Mouse (Mus musculus): Measurements from ENCODE around the gene Wfdc5. TPM values are rescaled to one million over a fixed set of nuclear protein-coding genes. Genes with fewer than 3 reads are reported as not detected.

The Wfdc5 gene
- 0.38 TPM for polyA plus RNA-seq (2017; shearing (Covaris generic))

DNA sequence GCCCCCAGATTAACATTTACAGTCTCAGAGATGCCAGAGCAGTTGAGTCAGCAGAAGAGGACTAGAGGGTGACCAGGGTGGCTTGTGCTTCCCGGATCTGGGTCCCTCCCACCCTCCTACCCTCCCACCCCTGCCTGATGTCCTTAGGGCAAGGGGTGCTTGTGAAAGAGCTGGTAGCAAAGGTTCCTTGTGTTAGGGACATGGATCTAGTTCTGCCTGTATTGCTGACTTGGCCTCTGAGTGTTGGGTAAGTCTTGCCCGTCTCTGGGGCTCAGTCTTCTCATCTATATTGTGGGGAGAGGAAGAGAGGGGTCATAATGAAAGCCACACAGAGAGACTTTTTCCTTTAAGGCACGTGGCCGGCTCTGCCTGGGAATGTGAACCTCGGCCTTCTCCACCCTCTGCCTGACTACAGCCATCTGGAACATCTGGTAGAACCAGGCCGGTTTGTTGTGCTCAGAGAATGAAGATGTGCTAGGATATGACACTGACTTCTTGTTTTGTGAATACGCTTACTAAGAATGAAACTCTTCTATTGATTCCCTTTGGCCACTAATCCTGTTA lies at the start of gene Wfdc5:
Gene Wfdc5, minus strand, starts transcription at position 51 of the 564 bp plus-strand sequence.

DNA sequence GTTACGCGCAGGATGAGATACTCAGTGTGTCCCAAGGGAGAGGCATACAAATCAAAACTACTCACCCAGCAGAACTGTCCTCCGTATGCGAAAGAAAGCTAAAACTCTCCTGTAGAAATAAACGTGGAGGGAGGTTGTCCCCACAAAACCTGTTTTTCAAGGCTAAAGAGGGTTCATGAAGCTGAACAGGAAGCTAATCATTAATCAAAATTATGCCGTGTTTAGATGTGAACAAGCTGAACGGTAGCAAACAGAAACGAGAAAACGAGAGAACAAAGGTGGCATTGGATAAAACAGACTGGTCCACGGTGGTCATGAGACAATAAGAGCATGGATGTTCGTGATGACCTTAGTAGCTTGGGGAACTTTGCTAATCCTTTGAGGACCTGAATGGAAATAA lies 39.0 kb upstream of the Wfdc5 start, which contains the start of gene Wfdc15b:
Gene Wfdc15b, minus strand, starts transcription at position 139 of the 400 bp plus-strand sequence.

DNA sequence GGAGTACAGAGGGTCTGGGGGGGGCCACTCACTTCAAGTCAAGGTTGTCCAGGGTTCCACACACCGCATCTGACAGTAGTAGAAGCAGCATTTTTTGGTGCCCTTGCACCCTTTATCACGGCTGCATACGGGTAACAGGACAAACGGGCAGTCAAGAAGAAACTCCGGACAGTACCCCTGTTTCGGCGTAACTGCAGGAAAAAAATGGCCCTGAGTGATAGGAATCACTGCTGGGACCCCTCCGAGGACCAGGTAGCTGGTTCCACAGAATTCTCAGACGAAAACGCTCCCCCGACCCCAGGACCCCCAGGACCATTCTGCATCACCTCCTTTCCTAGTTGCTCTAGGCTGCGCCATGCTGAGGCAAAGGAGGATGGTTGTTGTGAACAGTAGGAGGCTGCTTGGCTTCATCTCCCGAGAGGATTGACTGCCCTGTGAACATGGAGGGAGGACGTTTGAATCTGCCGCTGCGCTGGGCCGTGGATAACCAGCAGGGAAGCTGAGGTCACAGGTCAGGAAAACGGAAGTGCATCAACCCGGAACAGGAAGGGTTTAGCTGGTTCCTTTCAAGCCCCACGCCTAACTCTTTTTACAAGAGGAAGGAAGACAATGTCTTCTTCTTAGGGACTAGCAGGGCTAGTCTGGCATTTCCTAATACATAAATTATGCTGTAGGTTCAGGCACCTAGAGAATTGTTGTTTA lies 17.2 kb upstream of the Wfdc5 start, which contains the start of gene Wfdc15a:
Gene Wfdc15a, minus strand, starts transcription at position 505 of the 702 bp plus-strand sequence.

DNA sequence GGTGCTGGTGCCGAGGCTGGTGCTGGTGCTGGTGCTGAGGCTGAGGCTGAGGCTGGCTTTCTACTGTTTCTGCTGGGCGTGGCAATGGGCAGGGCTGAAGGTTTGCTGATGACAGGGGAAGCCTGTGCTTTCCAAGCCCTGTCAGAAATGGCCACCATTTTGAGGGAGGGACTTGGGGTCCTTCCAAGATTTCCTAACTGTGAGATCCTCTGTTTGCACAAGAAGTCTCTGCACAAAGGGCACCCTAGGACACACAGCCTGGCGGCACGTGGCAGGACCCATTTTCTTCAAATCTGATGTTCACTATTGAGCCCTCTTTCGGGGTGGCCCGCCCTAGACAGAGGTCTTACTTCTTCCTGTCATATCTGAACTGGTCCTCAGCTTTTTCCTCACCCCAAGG lies 8.0 kb upstream of the Wfdc5 start, which contains the start of gene Wfdc12:
Gene Wfdc12, minus strand, starts transcription at position 33 of the 400 bp plus-strand sequence.

DNA sequence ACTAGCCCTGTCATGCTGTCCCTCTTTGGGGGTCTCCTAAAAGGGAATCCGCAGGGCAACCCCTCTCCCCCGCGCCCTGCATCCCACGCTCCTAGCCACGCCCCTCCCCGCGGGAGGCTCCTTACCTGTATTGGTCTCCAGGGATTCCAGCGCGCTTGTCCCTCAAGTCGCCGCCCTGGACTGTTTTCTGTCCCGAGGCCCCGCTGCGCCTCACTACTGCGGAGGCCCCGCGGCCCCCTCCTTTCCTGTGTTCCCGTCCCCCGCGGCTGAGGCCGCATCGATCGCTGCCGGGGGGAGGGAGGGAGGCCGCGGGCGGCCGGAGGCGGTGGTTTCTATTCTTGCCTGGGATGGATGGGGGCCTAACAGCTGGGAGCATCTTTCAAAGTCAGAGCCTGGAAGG lies 11.6 kb downstream of the Wfdc5 start, which contains the start of gene Kcns1:
Gene Kcns1, minus strand, starts transcription at position 212 of the 400 bp plus-strand sequence.

Other genes starting within 250 kb of the Wfdc5 start
- 125 TPM for gene Ywhab, start 187.8 kb downstream of the Wfdc5 start, polyA plus RNA-seq (2017; shearing (Covaris generic))
- 0.73 TPM for gene Pabpc1l, start 157.3 kb downstream of the Wfdc5 start, polyA plus RNA-seq (2017; shearing (Covaris generic))
- gene Stk4, start 112.4 kb downstream of the Wfdc5 start, polyA plus RNA-seq (2017; shearing (Covaris generic)), result 268 TPM
- 119 TPM for gene Tomm34, start 111.6 kb downstream of the Wfdc5 start, polyA plus RNA-seq (2017; shearing (Covaris generic))
- 0.13 TPM for gene Kcns1, start 11.6 kb downstream of the Wfdc5 start, polyA plus RNA-seq (2017; shearing (Covaris generic))
- not detected for gene Wfdc12, start 7.9 kb upstream of the Wfdc5 start, polyA plus RNA-seq (2017; shearing (Covaris generic))
- not detected for gene Wfdc15a, start 17.4 kb upstream of the Wfdc5 start, polyA plus RNA-seq (2017; shearing (Covaris generic))
- not detected for gene Wfdc15b, start 38.9 kb upstream of the Wfdc5 start, polyA plus RNA-seq (2017; shearing (Covaris generic))
- gene Svs2, start 55.7 kb upstream of the Wfdc5 start, polyA plus RNA-seq (2017; shearing (Covaris generic)), result not detected
- gene Svs3b, start 73.9 kb upstream of the Wfdc5 start, polyA plus RNA-seq (2017; shearing (Covaris generic)), result not detected
- gene Svs4, start 95.7 kb upstream of the Wfdc5 start, polyA plus RNA-seq (2017; shearing (Covaris generic)), result not detected
- not detected for gene Svs3a, start 106.5 kb upstream of the Wfdc5 start, polyA plus RNA-seq (2017; shearing (Covaris generic))
- not detected for gene Svs6, start 134.0 kb upstream of the Wfdc5 start, polyA plus RNA-seq (2017; shearing (Covaris generic))
- not detected for gene Svs5, start 150.0 kb upstream of the Wfdc5 start, polyA plus RNA-seq (2017; shearing (Covaris generic))
- gene Slpi, start 206.4 kb upstream of the Wfdc5 start, polyA plus RNA-seq (2017; shearing (Covaris generic)), result 12.2 TPM
- 0.71 TPM for gene Rbpjl, start 220.4 kb upstream of the Wfdc5 start, polyA plus RNA-seq (2017; shearing (Covaris generic))
- gene Matn4, start 222.4 kb upstream of the Wfdc5 start, polyA plus RNA-seq (2017; shearing (Covaris generic)), result 0.69 TPM

All from effector memory CD4-positive, alpha-beta T cell, adult 7 months (primary cell).